Mouse (Mus musculus): ENCODE measurements around the gene Tmem52. TPM values are rescaled to one million over a fixed set of nuclear protein-coding genes. Genes with fewer than 3 reads are reported as not detected.

Tmem52 gene
- polyA plus RNA-seq, 1 experiment from 2014 or later: not detected

Other genes starting within 250 kb of the Tmem52 start
- 12.6 and 13.5 TPM in 2 replicates for gene Ski, start 246.5 kb upstream of the Tmem52 start, polyA plus RNA-seq (2016; fragmentation: Nextera tagmentation; extraction: Ambion mirVana)
- 90.8 and 98.6 TPM in 2 replicates for gene Faap20, start 219.3 kb upstream of the Tmem52 start, polyA plus RNA-seq (2016; fragmentation: Nextera tagmentation; extraction: Ambion mirVana)
- 33.7 and 33.9 TPM in 2 replicates for gene Prkcz, start 107.8 kb upstream of the Tmem52 start, polyA plus RNA-seq (2016; fragmentation: Nextera tagmentation; extraction: Ambion mirVana)
- gene Gabrd, start 71.0 kb upstream of the Tmem52 start, polyA plus RNA-seq (2016; fragmentation: Nextera tagmentation; extraction: Ambion mirVana): not detected in 2 replicates
- gene Cfap74, start 59.9 kb upstream of the Tmem52 start, polyA plus RNA-seq (2016; fragmentation: Nextera tagmentation; extraction: Ambion mirVana): 5.6 and 6.3 TPM in 2 replicates
- gene Gnb1, start 22.2 kb downstream of the Tmem52 start, polyA plus RNA-seq (2016; fragmentation: Nextera tagmentation; extraction: Ambion mirVana): 757 and 772 TPM in 2 replicates
- 89.0 and 92.4 TPM in 2 replicates for gene Nadk, start 93.3 kb downstream of the Tmem52 start, polyA plus RNA-seq (2016; fragmentation: Nextera tagmentation; extraction: Ambion mirVana)
- gene Slc35e2, start 132.3 kb downstream of the Tmem52 start, polyA plus RNA-seq (2016; fragmentation: Nextera tagmentation; extraction: Ambion mirVana): 16.4 and 16.6 TPM in 2 replicates
- 85.3 and 86.8 TPM in 2 replicates for gene Cdk11b, start 155.7 kb downstream of the Tmem52 start, polyA plus RNA-seq (2016; fragmentation: Nextera tagmentation; extraction: Ambion mirVana)
- not detected in 2 replicates for gene Gm10563, start 176.3 kb downstream of the Tmem52 start, polyA plus RNA-seq (2016; fragmentation: Nextera tagmentation; extraction: Ambion mirVana)
- 3.9 and 5.9 TPM in 2 replicates for gene Mmp23, start 184.3 kb downstream of the Tmem52 start, polyA plus RNA-seq (2016; fragmentation: Nextera tagmentation; extraction: Ambion mirVana)
- gene Mib2, start 200.1 kb downstream of the Tmem52 start, polyA plus RNA-seq (2016; fragmentation: Nextera tagmentation; extraction: Ambion mirVana): 32.5 and 39.1 TPM in 2 replicates
- 10.4 and 10.9 TPM in 2 replicates for gene Fndc10, start 225.2 kb downstream of the Tmem52 start, polyA plus RNA-seq (2016; fragmentation: Nextera tagmentation; extraction: Ambion mirVana)
- gene Ssu72, start 235.7 kb downstream of the Tmem52 start, polyA plus RNA-seq (2016; fragmentation: Nextera tagmentation; extraction: Ambion mirVana): 140 and 144 TPM in 2 replicates